Mouse (Mus musculus): ENCODE measurements around the gene Svs1.

Svs1 gene

DNA sequence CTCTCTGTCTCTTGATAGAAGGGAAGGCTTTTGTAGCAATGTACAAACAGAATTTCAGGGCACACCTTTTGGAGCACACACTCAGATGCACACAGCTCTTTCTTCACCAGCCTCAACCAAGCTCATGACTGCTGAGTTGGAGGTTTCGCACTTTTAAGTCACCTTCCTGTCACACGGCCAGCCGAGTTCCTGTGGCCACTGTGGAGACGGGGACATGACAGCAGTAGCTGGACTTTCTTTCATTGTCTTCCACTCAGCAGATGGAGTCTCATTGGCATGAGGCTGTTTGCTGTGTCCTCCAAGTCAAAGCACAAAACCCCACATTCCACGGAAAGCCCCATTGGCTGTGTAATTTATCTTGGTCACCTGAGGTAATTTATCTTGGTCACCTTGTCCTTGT lies 24.5 kb downstream of the Svs1 start:
- no peak for DNase-seq (ENCODE audit: low spot score)

DNA sequence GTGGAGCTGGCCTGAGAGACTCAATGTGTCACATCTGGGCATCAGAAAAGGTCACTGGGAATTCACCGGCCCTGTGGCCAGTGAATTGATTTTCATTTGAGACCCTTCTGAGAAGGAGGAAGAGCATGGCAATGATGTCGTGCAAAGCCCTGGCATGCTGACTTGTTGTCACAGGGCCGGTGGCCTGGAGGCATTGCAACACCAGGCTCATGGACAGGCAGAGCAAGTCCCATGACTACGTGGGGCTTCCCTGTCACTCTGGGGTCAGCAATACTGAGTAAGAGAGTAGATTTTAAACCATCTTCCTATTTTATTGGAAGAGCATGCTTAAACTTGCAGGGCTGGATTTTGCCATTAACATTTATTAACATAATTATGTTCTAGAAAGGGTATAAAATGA lies 26.4 kb downstream of the Svs1 start:
- no peak for DNase-seq (ENCODE audit: low spot score)

DNA sequence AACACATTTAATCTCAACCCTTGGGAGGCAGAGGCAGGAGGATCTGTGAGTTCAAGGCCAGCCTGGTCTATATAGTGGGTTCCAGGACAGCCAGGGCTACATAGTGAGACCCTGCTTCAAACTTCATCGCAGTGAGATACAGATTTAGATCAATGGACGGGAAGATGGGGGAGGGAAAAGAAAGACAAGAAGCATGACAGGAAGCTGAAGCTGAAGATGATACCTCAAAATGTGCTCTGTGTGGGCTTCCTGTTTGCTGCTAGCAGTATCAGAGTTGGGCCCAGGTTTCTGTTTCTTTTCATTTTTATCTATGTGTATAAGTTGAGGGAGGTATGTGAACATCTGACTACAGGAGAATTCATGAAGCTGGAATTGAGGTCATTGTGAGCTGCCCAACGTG lies 26.8 kb downstream of the Svs1 start:
- no peak for DNase-seq (ENCODE audit: low spot score)

DNA sequence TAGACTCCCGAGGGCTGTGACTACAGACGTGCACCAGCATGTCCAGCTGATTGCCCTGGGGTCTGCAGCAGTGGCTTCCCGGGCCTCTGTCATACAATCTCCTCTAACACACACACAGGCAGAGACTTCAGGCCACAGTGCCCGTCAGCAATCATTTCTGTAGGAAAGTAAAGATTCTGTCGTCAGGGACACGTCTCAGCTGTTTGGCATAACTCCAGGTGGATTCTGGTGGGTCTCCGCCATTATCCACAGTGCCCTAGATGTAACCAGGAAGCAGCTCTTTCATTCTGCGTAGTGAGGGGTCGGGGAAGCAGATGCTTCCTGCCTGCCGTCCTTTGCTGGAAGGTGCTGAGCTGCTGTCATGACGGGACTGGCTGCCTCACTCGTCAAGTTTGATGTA lies 30.5 kb downstream of the Svs1 start:
- DNase-seq (ENCODE audit: low spot score), result no peak

DNA sequence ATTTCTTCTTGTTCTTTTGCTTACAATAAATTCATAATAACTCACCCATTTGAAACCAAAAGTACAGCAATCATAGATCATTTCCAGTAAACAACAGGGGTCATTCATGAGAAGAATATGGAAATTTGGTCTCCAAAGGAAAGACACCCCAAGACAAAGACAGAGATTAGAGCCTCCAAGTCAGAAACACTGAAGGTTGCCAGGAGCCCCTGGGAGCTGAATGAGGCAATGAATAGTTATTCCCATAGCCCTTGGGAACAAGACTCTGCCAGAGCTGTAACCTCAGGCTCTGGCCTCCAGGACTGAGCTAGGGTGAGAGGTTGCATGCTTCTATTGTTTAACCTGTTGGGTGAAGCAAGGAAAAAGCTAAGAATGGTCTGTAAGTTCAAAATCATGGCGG lies 32.7 kb downstream of the Svs1 start:
- no peak for DNase-seq (ENCODE audit: low spot score)

DNA sequence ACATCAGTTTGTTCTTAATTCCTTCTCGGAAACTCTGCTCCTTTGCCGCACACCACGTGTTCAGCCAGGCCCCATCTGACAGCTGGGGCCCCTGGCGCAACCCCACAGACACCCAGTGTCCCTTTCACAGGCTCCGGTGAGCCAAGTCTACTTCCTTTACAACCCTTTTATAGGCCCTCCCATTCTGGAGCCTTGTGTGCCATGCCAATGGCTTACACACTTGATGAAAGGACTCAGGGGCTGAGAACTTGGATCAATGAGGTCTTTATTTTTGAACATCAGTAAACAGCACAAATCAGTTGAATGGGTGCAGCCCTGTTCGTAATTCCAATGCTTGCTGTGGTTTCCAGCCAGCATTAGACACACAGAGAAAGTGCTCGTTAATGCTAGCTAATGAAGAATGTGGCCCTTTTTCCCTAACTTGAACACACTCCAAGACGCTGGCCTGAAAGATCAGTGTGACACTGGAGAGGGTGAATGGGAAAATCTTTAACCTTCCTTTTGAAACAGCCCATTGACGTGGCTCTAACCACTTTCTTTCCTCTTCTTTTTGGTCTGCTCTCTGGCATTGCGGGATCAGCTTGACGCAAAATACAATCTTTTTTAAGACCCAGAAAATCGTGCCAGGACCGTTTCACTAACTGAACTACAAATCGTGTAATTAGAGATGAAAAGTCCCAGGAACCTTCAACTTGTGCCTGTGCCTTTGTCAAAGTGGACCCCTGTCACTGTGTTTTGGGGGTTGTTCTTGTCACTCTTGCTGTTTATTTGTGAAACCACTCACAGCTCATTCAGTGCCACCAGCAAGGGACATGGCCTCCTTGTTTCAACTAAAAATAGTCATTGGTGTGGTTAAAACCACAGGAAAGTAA lies 34.7 kb downstream of the Svs1 start:
- DNase-seq (ENCODE audit: low spot score), result peak; percentile 53

DNA sequence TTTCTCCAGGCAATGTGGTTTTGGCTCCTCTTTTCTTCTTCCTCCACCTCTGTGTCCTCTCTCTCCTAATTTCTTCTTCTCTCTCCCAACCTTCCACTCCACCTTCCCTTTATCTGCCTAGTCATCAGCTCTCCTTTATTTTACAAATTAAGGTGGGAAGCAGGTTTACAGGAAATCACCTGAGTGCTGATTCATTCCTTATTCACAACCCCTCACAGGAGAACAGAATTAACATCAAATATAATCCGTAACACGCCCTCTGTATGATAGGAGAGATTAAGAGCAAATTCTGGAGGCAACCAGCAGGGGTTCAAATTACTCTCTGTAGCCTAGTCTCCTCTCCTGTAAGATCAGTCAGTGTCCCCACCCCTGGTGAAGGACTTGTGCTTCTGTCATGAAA lies 35.7 kb downstream of the Svs1 start:
- no peak for DNase-seq (ENCODE audit: low spot score)

DNA sequence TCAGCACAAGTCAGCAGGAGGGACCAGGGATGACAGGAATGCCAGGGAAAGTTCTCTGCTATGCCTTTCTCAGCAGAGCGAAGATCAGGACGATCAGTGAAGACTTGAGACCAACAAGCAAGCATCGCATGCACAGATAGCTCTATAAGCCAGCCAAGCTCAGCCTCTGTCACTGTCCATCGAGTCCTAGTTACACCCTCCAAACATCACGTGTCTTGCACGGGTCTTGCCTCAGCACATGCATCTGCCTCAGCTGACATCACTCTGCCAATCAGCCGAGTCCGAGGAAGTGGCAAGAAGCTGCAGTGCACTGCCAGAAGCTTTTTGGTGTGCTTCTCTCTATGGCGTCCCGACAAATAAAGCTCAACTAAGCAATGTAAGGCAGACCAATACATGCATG lies 36.7 kb downstream of the Svs1 start:
- no peak for DNase-seq (ENCODE audit: low spot score)

DNA sequence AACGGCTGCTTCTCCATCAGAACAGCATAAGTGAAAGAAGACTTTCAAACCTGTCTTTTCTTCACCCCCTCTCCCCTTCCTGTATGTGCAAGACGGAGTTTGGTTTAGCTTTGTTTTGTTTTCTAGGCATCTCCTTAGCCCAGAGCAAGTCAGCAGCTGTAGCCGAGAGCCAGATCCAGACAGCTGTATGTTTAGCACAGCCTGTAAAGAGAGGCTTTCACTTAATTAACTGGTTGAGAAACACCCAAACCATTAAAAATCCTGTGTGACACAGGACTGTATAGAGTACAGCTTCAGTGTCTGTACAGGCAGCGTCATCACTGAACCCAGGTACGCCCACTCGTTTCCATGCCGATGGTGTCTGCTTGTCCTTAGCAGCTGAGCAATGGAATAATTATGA lies 38.6 kb downstream of the Svs1 start:
- no peak for DNase-seq (ENCODE audit: low spot score)

DNA sequence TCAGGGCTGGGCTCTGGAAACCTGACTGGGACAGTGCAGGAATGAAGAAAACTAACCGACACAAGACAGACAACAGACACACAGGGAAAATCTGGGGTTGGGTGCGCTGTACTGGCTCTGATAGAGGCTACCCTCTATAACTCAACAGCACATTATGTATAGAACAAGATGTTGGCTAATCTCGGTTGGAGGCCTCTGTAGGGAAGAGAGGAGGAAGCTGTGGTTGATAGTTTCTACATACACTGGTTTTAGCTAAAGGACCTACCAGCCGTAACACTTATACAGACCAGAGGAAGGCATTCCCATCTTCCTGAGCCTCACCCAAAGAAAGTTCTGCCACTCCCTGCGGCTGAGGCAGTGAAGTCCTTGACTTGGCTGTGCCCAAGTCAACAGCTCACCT lies 39.8 kb downstream of the Svs1 start:
- DNase-seq (ENCODE audit: low spot score), result no peak

DNA sequence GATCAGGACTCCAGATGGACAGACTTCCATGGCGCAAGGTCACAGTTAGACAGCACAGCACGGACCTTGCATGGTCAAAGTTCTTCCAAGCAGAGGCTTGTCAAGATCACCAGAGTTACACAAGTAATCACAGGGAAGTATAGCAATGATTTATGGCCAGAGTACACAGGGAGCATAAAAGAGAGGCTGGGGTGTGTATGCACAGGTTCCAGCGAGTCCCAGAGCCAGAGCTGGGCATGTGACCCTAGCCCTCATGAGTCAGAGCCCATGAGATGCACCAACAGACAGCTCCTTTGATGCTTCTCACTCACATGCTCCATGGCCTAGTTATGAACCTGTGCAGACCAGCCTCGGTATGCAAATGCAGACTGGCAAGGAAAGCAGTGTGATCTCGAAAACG lies 41.4 kb downstream of the Svs1 start:
- no peak for DNase-seq (ENCODE audit: low spot score)

DNA sequence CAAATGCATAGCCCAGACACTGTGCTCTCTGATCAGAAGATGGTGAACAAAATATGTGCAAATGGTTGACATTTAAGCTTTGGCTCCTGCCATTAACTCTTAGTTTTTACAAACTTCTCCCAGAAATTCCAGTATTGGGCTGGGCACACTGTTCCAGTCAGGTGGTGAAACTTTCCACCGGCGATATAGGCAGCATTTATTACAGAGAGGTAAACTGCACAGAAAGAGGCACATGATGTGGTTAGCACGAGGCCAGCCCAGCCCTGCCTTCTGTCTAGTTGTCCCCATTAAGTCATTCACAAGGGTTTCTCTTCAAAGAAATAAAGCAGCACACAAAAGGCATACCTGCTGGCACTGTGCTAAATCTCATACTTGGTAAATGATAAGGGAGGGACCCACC lies 42.0 kb downstream of the Svs1 start:
- no peak for DNase-seq (ENCODE audit: low spot score)

DNA sequence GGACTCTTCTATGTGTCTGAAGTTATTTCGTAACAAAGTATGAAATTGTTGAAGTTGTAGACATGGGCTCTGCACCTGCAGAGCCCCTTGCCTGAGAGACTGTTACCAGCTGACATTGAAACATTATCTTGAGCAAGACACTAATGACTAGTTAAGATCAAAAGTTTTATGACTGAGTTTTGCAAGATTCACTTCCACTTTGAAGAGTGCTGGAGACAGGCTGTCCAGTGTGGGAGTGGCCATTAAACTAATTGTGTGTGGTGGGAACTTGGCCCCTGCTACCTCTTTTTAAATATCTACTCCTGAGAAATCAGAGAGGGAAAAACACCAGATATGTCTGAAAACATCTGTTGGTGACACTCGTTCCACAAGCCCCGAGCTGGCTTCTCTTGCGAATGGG lies 44.6 kb downstream of the Svs1 start:
- DNase-seq (ENCODE audit: low spot score), result no peak

DNA sequence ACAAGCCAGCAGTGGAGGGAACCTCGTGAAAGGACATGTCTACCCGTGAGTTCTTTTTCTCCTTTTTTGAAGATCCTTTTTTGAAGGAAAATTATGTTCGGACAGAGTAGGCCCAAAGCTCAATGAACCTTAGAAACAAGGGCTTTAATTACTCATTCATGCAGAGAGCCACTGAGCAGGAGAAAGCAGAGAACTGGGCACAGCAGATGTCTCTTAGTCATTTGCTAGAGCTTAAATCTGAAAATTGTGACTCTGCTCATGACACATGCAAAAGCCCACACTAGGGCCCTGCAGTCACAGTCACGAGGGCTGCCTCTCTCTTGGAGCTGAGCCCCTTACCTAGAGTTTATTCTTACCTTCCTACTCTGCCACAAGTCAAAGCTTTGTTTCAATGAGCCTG lies 46.1 kb downstream of the Svs1 start:
- no peak for DNase-seq (ENCODE audit: low spot score)

DNA sequence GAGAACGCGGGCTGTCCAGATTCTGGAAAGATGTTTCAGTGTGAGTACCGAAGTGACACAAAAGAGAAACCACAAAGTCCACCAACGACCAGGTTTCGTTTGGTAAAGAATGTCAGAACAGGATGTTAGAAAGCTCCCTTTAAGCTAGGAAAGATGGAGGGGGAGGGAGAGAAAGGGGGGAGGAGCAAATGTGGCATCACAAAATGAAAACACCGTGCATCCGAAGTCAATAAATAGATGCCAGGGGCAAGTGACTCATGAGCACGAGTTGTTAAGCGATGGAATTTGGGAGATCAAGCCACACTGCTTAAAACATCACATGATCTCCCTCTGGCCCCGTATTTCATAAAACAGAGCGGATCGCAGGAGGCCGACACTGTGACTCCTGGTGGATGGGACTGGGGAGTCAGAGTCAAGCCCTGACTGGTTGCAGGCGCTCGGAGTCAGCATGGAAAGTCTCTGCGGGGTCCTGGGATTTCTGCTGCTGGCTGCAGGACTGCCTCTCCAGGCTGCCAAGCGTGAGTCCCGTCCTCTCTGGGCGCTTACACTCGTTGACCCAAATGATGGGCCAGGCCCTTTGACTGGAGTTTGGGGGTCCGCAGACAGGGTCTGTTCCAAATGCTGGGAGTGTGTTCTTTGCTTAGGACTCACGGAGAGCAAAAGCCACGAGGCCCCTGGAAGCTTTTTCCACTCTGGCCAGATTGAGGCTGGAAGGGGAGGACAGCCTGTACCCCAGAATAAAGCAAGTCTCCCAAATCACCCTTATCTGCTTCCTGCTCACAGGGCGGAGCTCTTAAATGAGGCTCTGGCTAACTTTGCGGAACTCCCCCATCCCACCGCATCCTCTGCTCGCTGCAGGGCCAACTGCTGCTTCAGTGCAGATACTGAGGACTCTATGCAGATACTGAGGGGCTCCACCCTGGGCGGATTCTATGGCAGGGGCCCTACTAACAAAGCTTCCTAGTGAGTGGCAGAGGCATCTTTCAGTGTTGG lies 49.9 kb downstream of the Svs1 start, which contains the start of gene Gpnmb:
Gene Gpnmb (plus strand): TSS at position 272 of the 993 bp plus-strand sequence.
- no peak for DNase-seq (ENCODE audit: low spot score)

DNA sequence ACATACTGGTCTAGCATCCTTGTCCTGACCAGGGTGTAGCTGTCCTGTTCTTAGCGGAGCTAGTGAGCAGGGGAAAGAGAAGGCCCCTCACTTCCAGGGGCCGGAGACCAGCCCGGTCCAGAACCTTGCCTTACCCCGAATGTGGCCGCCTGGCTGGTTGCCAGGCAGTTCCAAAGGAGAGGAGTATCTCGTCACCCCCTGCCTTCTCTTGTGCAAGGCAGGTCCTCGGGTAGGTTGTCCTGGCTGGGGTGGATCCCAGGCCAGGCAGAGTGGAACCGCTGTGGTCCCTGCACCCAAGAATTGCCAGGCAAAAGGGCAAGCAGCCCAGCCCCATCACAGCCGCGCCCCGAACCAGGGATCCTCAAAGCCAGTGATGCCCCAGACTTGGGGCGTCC lies 50.6 kb downstream of the Svs1 start:
- DNase-seq (ENCODE audit: low spot score), result no peak

DNA sequence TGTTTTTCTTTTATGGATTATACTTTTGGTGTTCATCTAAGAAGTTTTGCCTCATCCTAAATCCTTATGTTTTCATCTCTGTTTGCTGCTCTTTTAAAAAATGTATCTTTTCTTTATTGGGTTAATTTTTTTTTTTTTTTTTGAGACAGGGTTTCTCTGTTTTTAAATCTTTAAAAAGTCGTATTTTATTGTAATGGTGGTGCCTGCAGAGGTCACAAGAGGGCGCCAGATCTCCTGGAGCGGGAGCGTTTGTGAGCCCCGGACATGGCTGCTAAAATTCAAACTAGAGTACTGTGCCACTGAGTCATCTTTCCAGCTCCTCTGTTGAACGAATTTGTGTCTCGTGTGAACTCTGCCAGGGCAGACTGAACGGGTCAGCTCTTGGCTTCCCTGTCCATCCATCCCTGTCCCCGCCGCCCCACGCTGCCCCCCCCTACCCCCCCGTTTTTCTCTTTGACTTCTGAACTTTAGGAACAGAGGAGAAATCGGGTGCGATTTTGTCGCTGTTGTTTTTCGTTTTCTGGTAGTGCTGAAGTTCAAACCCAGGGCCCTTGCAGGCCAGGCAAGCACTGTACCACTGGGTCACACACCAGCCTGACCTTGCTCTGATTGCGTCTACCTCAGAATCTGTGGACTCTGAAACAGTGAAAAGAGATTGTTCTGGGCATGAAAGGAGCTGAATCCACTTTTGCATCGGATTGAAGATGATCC lies 53.0 kb downstream of the Svs1 start:
- DNase-seq (ENCODE audit: low spot score), result no peak

All from left cerebral cortex, adult 11 months (tissue).